Mouse (Mus musculus): ENCODE measurements around the gene Gimap3.

The Gimap3 gene

GRCm38 (mm10) chr6:48770696-48771095 is at the start of gene Gimap3:
Gimap3 (minus strand) TSS chr6:48770851.
- peak in 1 of 2 experiments; percentile 26 for DNase-seq

- peak; percentile 16 to 35 for DNase-seq
These were observed 47.2 kb upstream of the Gimap3 start for GRCm38 (mm10) chr6:48817815-48818214.

- no peak for DNase-seq
These were observed 44.4 kb upstream of the Gimap3 start for GRCm38 (mm10) chr6:48815013-48815412.

- no peak for DNase-seq
These were observed 39.0 kb upstream of the Gimap3 start for GRCm38 (mm10) chr6:48809494-48810219.

- DNase-seq = no peak
These were observed 36.1 kb upstream of the Gimap3 start for GRCm38 (mm10) chr6:48806746-48807145.

- no peak for DNase-seq
These were observed 33.7 kb upstream of the Gimap3 start for GRCm38 (mm10) chr6:48804346-48804745.

- DNase-seq = no peak
These were observed 32.9 kb upstream of the Gimap3 start for GRCm38 (mm10) chr6:48803406-48804051.

GRCm38 (mm10) chr6:48801897-48802296 is 31.2 kb upstream of the Gimap3 start:
- no peak for DNase-seq

- DNase-seq = no peak
These were observed 17.2 kb upstream of the Gimap3 start for GRCm38 (mm10) chr6:48787867-48788266.

GRCm38 (mm10) chr6:48785601-48786000 is 14.9 kb upstream of the Gimap3 start:
- DNase-seq = no peak

GRCm38 (mm10) chr6:48785189-48785588 is 14.5 kb upstream of the Gimap3 start:
- DNase-seq = no peak

GRCm38 (mm10) chr6:48784406-48784805 is 13.8 kb upstream of the Gimap3 start:
- no peak for DNase-seq

GRCm38 (mm10) chr6:48772030-48772429 is 1.4 kb upstream of the Gimap3 start:
- peak; percentile 62 to 71 for DNase-seq

- no peak for DNase-seq
These were observed 1.7 kb downstream of the Gimap3 start for GRCm38 (mm10) chr6:48768933-48769332.

GRCm38 (mm10) chr6:48768178-48768869 is 2.3 kb downstream of the Gimap3 start:
- DNase-seq = peak; percentile 68 to 81

- DNase-seq = no peak
These were observed 6.2 kb downstream of the Gimap3 start for GRCm38 (mm10) chr6:48764496-48764895.

GRCm38 (mm10) chr6:48763567-48764270 is 6.9 kb downstream of the Gimap3 start:
- no peak for DNase-seq

- DNase-seq = peak in 1 of 2 experiments; percentile 33
These were observed 23.3 kb downstream of the Gimap3 start for GRCm38 (mm10) chr6:48747091-48747966.

- peak in 1 of 2 experiments; percentile 77 for DNase-seq
These were observed 24.4 kb downstream of the Gimap3 start, which contains the start of gene Gimap5 for GRCm38 (mm10) chr6:48745959-48746889. Gimap5 (plus strand) TSS chr6:48746197.

- peak in 1 of 2 experiments; percentile 1 for DNase-seq
These were observed 25.2 kb downstream of the Gimap3 start for GRCm38 (mm10) chr6:48745490-48745889.
